Mouse (Mus musculus) neural tube, embryonic 11.5 days (tissue): Measurements from ENCODE around the gene Gstt3. TPM values are rescaled to one million over a fixed set of nuclear protein-coding genes. Genes with fewer than 3 reads are reported as not detected.
"Not testable (repeated sequence)": the region's sequence is repeated elsewhere in the genome, so short reads cannot be mapped to it uniquely, and the experiment has no call there.

ENCODE experiments used
- ATAC-seq: fragments of 200-750 bp; cut with Nextera tagmentation; 2 replicates; pipeline ENCODE4 v1.8.0; 2017; ENCODE audit warnings: moderate number of reproducible peaks, mild to moderate bottlenecking, moderate TSS enrichment, moderate library complexity; ENCODE audit not compliant: insufficient read depth, low FRiP score, low TSS enrichment
- DNase-seq: peaks from one replicate; pipeline ENCODE4 v3.0.0-alpha.2; 2015; ENCODE audit warnings: low spot score
- H3K27ac ChIP-seq: fragments of 300-500 bp; sonication (generic); 2 replicates; pipeline ENCODE4 v1.5.1; 2014; ENCODE audit warnings: low read depth, mild to moderate bottlenecking, low read length
- H3K27me3 ChIP-seq: fragments of 300-500 bp; sonication (generic); 2 replicates; pipeline ENCODE4 v1.6.1; 2014; ENCODE audit warnings: mild to moderate bottlenecking, low read length, mixed read lengths; ENCODE audit not compliant: control insufficient read depth, insufficient read depth
- H3K36me3 ChIP-seq: fragments of 300-500 bp; sonication (generic); 2 replicates; pipeline ENCODE4 v1.6.1; 2014; ENCODE audit warnings: mild to moderate bottlenecking, low read length, moderate library complexity, mixed read lengths; ENCODE audit not compliant: control insufficient read depth, insufficient read depth
- H3K4me1 ChIP-seq: fragments of 300-500 bp; sonication (generic); 2 replicates; pipeline ENCODE4 v1.6.1; 2014; ENCODE audit warnings: low read length, mixed read lengths; ENCODE audit not compliant: control insufficient read depth, insufficient read depth
- H3K4me2 ChIP-seq: fragments of 300-500 bp; sonication (generic); 2 replicates; pipeline ENCODE4 v1.6.1; 2014; ENCODE audit warnings: low read depth, mild to moderate bottlenecking, moderate library complexity
- H3K4me3 ChIP-seq: fragments of 300-500 bp; sonication (generic); 2 replicates; pipeline ENCODE4 v1.5.1; 2014; ENCODE audit warnings: low read depth, low read length
- H3K9ac ChIP-seq: fragments of 300-500 bp; sonication (generic); 2 replicates; pipeline ENCODE4 v1.6.1; 2014; ENCODE audit warnings: mild to moderate bottlenecking, low read length
- H3K9me3 ChIP-seq: fragments of 300-500 bp; sonication (generic); 2 replicates; pipeline ENCODE4 v1.6.1; 2016; ENCODE audit warnings: low read length; ENCODE audit not compliant: control insufficient read depth
- WGBS: fragments of 180-500 bp; shearing (Covaris S2); extraction: QIAGEN DNeasy Blood & Tissue Kit; methylation state at CpG from one replicate; pipeline ENCODE4 v1.1.7; 2014; 5-methylcytosine and 5-hydroxymethylcytosine counted together
- polyA plus RNA-seq: library from polyadenylated mRNA; unstranded; fragments of >200 nt; fragmentation: Nextera tagmentation; extraction: Ambion mirVana; gene quantifications from 2 replicates; pipeline ENCODE4 v1.2.1, GENCODE M21; 2014

Gene Gstt3
- polyA plus RNA-seq, 1 experiment from 2014 or later: 2.1 TPM

GRCm38 (mm10) chr10:75774102-75774501, 7.1 kb downstream of the Gstt3 start:
- H3K27me3 ChIP-seq: no peaks in the 10 kb centered on the region
- ATAC-seq (no peak), DNase-seq (no peak)
- H3K4me3 ChIP-seq: no peak overlapping the region
- no peaks in the 10 kb centered on the region for H3K9me3 ChIP-seq
- H3K36me3 ChIP-seq: no peaks in the 10 kb centered on the region; the same call in 1 of the 2 replicates
- no peak overlapping the region for H3K9ac ChIP-seq
- H3K4me1 ChIP-seq: peaks cover 4% of the 10 kb centered on the region; the same call in 1 of the 2 replicates
- 96% methylated on average over 5 of the region's 5 CpGs for WGBS
- no peak overlapping the region for H3K4me2 ChIP-seq
- no peak overlapping the region for H3K27ac ChIP-seq

GRCm38 (mm10) chr10:75772795-75773664, 8.2 kb downstream of the Gstt3 start, which contains the start of gene Ddt:
TSS of gene Ddt (minus strand) at chr10:75773414.
- H3K27ac ChIP-seq: no peak within 1 kb of the TSS
- WGBS: under 1% methylated on average over 46 of the region's 47 CpGs

GRCm38 (mm10) chr10:75767756-75768155, 13.5 kb downstream of the Gstt3 start:
- H3K27ac ChIP-seq, H3K9ac ChIP-seq, DNase-seq, H3K4me1 ChIP-seq, H3K27me3 ChIP-seq, ATAC-seq, H3K4me2 ChIP-seq, H3K36me3 ChIP-seq, H3K4me3 ChIP-seq, H3K9me3 ChIP-seq: not testable (repeated sequence)
- 49% methylated on average over 5 of the region's 5 CpGs for WGBS

More at GRCm38 (mm10) chr10:75772795-75773664, 8.2 kb downstream of the Gstt3 start, which contains the start of gene Ddt:
- peaks cover 4% of the 10 kb centered on the region; the same call in 1 of the 2 replicates for H3K4me1 ChIP-seq
- H3K4me2 ChIP-seq: peak within 1 kb of the TSS; percentile 64
- peak within 1 kb of the TSS; percentile 44 for H3K4me3 ChIP-seq
- no peaks in the 10 kb centered on the region for H3K9me3 ChIP-seq
- no peaks in the 10 kb centered on the region; the same call in 1 of the 2 replicates for H3K36me3 ChIP-seq
- ATAC-seq: peak; percentile 95
- no peaks in the 10 kb centered on the region for H3K27me3 ChIP-seq
- DNase-seq: peak; percentile 87
- H3K9ac ChIP-seq: peak within 1 kb of the TSS; percentile 48

GRCm38 (mm10) chr10:75766856-75767255, 14.4 kb downstream of the Gstt3 start:
- DNase-seq (no peak), ATAC-seq (no peak)
- H3K4me2 ChIP-seq: no peak overlapping the region
- H3K27me3 ChIP-seq: no peaks in the 10 kb centered on the region
- H3K36me3 ChIP-seq: no peaks in the 10 kb centered on the region; the same call in 1 of the 2 replicates
- no peak overlapping the region for H3K9ac ChIP-seq
- no peak overlapping the region for H3K27ac ChIP-seq
- WGBS: 85% methylated on average over 6 of the region's 6 CpGs
- H3K4me3 ChIP-seq: no peak overlapping the region
- 0 out of 2 replicates have a peak, but pooled peaks cover 4% of the 10 kb centered on the region for H3K4me1 ChIP-seq
- H3K9me3 ChIP-seq: no peaks in the 10 kb centered on the region

- Histone ChIP-seq H3K4me2 (peak overlapping the region; percentile 60), H3K36me3 (no peaks in the 10 kb centered on the region), H3K9ac (peak overlapping the region; percentile 47), H3K27ac (0 out of 2 replicates have a peak overlapping the region, but pooled peaks have one; percentile 44), H3K4me3 (peak overlapping the region; percentile 57), H3K9me3 (no peaks in the 10 kb centered on the region), H3K27me3 (no peaks in the 10 kb centered on the region), H3K4me1 (0 out of 2 replicates have a peak, but pooled peaks cover 4% of the 10 kb centered on the region)
- 1% methylated on average over 27 of the region's 27 CpGs for WGBS
- ATAC-seq (peak; percentile 40), DNase-seq (peak; percentile 83)
These were observed 16.4 kb downstream of the Gstt3 start for GRCm38 (mm10) chr10:75764519-75765473.

GRCm38 (mm10) chr10:75763682-75764518, 17.3 kb downstream of the Gstt3 start, which contains the start of gene Cabin1:
TSS of gene Cabin1 (minus strand) at chr10:75764341.
- H3K4me1 ChIP-seq: 0 out of 2 replicates have a peak, but pooled peaks cover 4% of the 10 kb centered on the region
- ATAC-seq: peak; percentile 98
- H3K27ac ChIP-seq: 0 out of 2 replicates have a peak within 1 kb of the TSS, but pooled peaks have one; percentile 44
- H3K9me3 ChIP-seq: no peaks in the 10 kb centered on the region
- H3K36me3 ChIP-seq: no peaks in the 10 kb centered on the region
- WGBS: under 1% methylated on average over 61 of the region's 61 CpGs
- H3K9ac ChIP-seq: peak within 1 kb of the TSS; percentile 64
- H3K4me3 ChIP-seq: peak within 1 kb of the TSS; percentile 57
- peak within 1 kb of the TSS; percentile 70 for H3K4me2 ChIP-seq
- DNase-seq: peak; percentile 98
- no peaks in the 10 kb centered on the region for H3K27me3 ChIP-seq

GRCm38 (mm10) chr10:75762413-75762812, 18.8 kb downstream of the Gstt3 start:
- 92% methylated on average over 3 of the region's 3 CpGs for WGBS
- Histone ChIP-seq H3K27me3 (no peaks in the 10 kb centered on the region), H3K4me1 (0 out of 2 replicates have a peak, but pooled peaks cover 4% of the 10 kb centered on the region), H3K9me3 (peaks cover 3% of the 10 kb centered on the region; the same call in 1 of the 2 replicates), H3K36me3 (no peaks in the 10 kb centered on the region; the same call in 1 of the 2 replicates), H3K4me3 (no peak overlapping the region), H3K4me2 (no peak overlapping the region), H3K9ac (no peak overlapping the region), H3K27ac (no peak overlapping the region)
- DNase-seq: no peak
- no peak for ATAC-seq
